Mouse (Mus musculus) lung, postnatal 0 days (tissue): ENCODE data around the gene Sf3b3.

Experiments
- CTCF ChIP-seq: IDR thresholded peaks from 2 replicates; pipeline ENCODE4 v1.5.1; 2016; ENCODE audit warnings: antibody characterized with exemption, mild to moderate bottlenecking
- EP300 ChIP-seq: IDR thresholded peaks from 2 replicates; pipeline ENCODE4 v1.6.1; 2016; ENCODE audit warnings: antibody characterized with exemption, mild to moderate bottlenecking, control low read depth

- TF ChIP-seq CTCF (no peak), EP300 (peak; percentile 40; the same call in 1 of the 2 replicates)
Measured at GRCm38 (mm10) chr8:110792574-110793200, 53.9 kb downstream of the Sf3b3 start.
